Mouse (Mus musculus) forebrain, embryonic 14.5 days (tissue): ENCODE results near the gene Tex12. TPM values are rescaled to one million over a fixed set of nuclear protein-coding genes. Genes with fewer than 3 reads are reported as not detected.

Experiments
- ATAC-seq: fragments of 200-750 bp; cut with Nextera tagmentation; 2 replicates; pipeline ENCODE4 v1.8.0; 2017; ENCODE audit warnings: mild to moderate bottlenecking, moderate library complexity
- DNase-seq: peaks from one replicate; pipeline ENCODE4 v3.0.0-alpha.2; 2015; ENCODE audit warnings: low spot score
- H3K27ac ChIP-seq: fragments of 300-500 bp; sonication (generic); 2 replicates; pipeline ENCODE4 v1.5.1; 2014; ENCODE audit warnings: low read depth, mild to moderate bottlenecking, control low read depth, low read length, moderate library complexity
- H3K27me3 ChIP-seq: fragments of 300-500 bp; sonication (generic); replicated peaks from 2 replicates; pipeline ENCODE4 v1.6.1; 2014; ENCODE audit warnings: low read length, control low read depth, mixed read lengths; ENCODE audit not compliant: control insufficient read depth, insufficient read depth
- H3K36me3 ChIP-seq: fragments of 300-500 bp; sonication (generic); 2 replicates; pipeline ENCODE4 v1.6.1; 2014; ENCODE audit warnings: low read length, control low read depth; ENCODE audit not compliant: control insufficient read depth, insufficient read depth
- H3K4me1 ChIP-seq: fragments of 300-500 bp; sonication (generic); 2 replicates; pipeline ENCODE4 v1.6.1; 2014; ENCODE audit warnings: antibody characterized with exemption, low read length, control low read depth; ENCODE audit not compliant: control insufficient read depth, insufficient read depth
- H3K4me2 ChIP-seq: fragments of 300-500 bp; sonication (generic); 2 replicates; pipeline ENCODE4 v1.6.1; 2014; ENCODE audit warnings: mild to moderate bottlenecking, control low read depth, low read length
- H3K4me3 ChIP-seq: fragments of 300-500 bp; sonication (generic); 2 replicates; pipeline ENCODE4 v1.5.1; 2014; ENCODE audit warnings: low read depth, low read length, control low read depth
- H3K9ac ChIP-seq: fragments of 300-500 bp; sonication (generic); 2 replicates; pipeline ENCODE4 v1.6.1; 2014; ENCODE audit warnings: mild to moderate bottlenecking, low read length, control low read depth, moderate library complexity
- H3K9me3 ChIP-seq: fragments of 300-500 bp; sonication (generic); replicated peaks from 2 replicates; pipeline ENCODE4 v1.6.1; 2016; ENCODE audit warnings: low read length, control low read depth, mixed read lengths; ENCODE audit not compliant: control insufficient read depth
- WGBS: fragments of 180-500 bp; shearing (Covaris S2); extraction: QIAGEN DNeasy Blood & Tissue Kit; methylation state at CpG from one replicate; pipeline ENCODE4 v1.1.7; 2014; 5-methylcytosine and 5-hydroxymethylcytosine counted together
- polyA plus RNA-seq: library from polyadenylated mRNA; unstranded; fragments of >200 nt; fragmentation: Nextera tagmentation; extraction: Ambion mirVana; gene quantifications from 2 replicates; pipeline ENCODE4 v1.2.1, GENCODE M21; 2014

Tex12 gene
- polyA plus RNA-seq, 1 experiment from 2014 or later: not detected

- 88% methylated on average over 7 of the region's 7 CpGs for WGBS
- no peak for ATAC-seq
Measured at GRCm38 (mm10) chr9:50507570-50507969, 53.6 kb downstream of the Tex12 start.

More at GRCm38 (mm10) chr9:50507570-50507969, 53.6 kb downstream of the Tex12 start:
- Histone ChIP-seq H3K4me2 (no peak overlapping the region), H3K4me1 (no peaks in the 10 kb centered on the region), H3K9ac (no peak overlapping the region), H3K36me3 (no peaks in the 10 kb centered on the region), H3K4me3 (no peak overlapping the region), H3K27ac (no peak overlapping the region), H3K27me3 (no peaks in the 10 kb centered on the region), H3K9me3 (no peaks in the 10 kb centered on the region)
- DNase-seq: no peak

Other genes starting within 250 kb of the Tex12 start
- gene Rpl10-ps3, start 216.4 kb downstream of the Tex12 start, polyA plus RNA-seq: 100 and 189 TPM in 2 replicates
- 0.27 and 0.30 TPM in 2 replicates for gene Plet1, start 66.8 kb downstream of the Tex12 start, polyA plus RNA-seq
- 87.3 and 94.5 TPM in 2 replicates for gene Pts, start 32.6 kb downstream of the Tex12 start, polyA plus RNA-seq
- 17.8 and 18.4 TPM in 2 replicates for gene Il18, start 6.5 kb downstream of the Tex12 start, polyA plus RNA-seq
- 0.60 and 0.63 TPM in 2 replicates for gene Bco2, start 6.1 kb downstream of the Tex12 start, polyA plus RNA-seq
- gene Sdhd, start 42.5 kb upstream of the Tex12 start, polyA plus RNA-seq: 261 and 273 TPM in 2 replicates
- gene Timm8b, start 42.6 kb upstream of the Tex12 start, polyA plus RNA-seq: 388 and 475 TPM in 2 replicates
- gene Pih1d2, start 56.0 kb upstream of the Tex12 start, polyA plus RNA-seq: 5.1 and 5.8 TPM in 2 replicates
- gene Nkapd1, start 56.1 kb upstream of the Tex12 start, polyA plus RNA-seq: 18.3 and 22.0 TPM in 2 replicates
- 50.9 and 55.0 TPM in 2 replicates for gene Dlat, start 98.5 kb upstream of the Tex12 start, polyA plus RNA-seq
- gene Dixdc1, start 178.2 kb upstream of the Tex12 start, polyA plus RNA-seq: 21.6 and 27.1 TPM in 2 replicates
- 1.0 and 1.1 TPM in 2 replicates for gene 2310030G06Rik, start 185.2 kb upstream of the Tex12 start, polyA plus RNA-seq
- 9.7 and 12.6 TPM in 2 replicates for gene Cryab, start 190.0 kb upstream of the Tex12 start, polyA plus RNA-seq
- 0.70 TPM in 1 of 2 replicates, not detected in the other for gene Hspb2, start 191.0 kb upstream of the Tex12 start, polyA plus RNA-seq
- gene Fdxacb1, start 206.9 kb upstream of the Tex12 start, polyA plus RNA-seq: 10.0 and 10.1 TPM in 2 replicates
- gene Alg9, start 213.7 kb upstream of the Tex12 start, polyA plus RNA-seq: 49.2 and 54.9 TPM in 2 replicates
- 55.1 and 65.0 TPM in 2 replicates for gene 1110032A03Rik, start 214.2 kb upstream of the Tex12 start, polyA plus RNA-seq